Mouse (Mus musculus) heart, adult 2 months (tissue): Measurements from ENCODE around the gene Mon1b.

Experiments used
- CTCF ChIP-seq: fragments of 200-600 bp; IDR thresholded peaks from 2 replicates; pipeline ENCODE4 v1.8.1; 2022; ENCODE audit warnings: antibody characterized with exemption, mild to moderate bottlenecking, moderate library complexity
- EP300 ChIP-seq: fragments of 200-500 bp; IDR thresholded peaks from 2 replicates; pipeline ENCODE4 v1.6.1; 2011; ENCODE audit warnings: low read depth, low read length, control low read depth; ENCODE audit not compliant: insufficient read depth
- POLR2A ChIP-seq: fragments of 200-500 bp; IDR thresholded peaks from 2 replicates; pipeline ENCODE4 v1.6.1; 2011; ENCODE audit warnings: mild to moderate bottlenecking, low read depth, low read length, control low read depth; ENCODE audit not compliant: insufficient read depth

DNA sequence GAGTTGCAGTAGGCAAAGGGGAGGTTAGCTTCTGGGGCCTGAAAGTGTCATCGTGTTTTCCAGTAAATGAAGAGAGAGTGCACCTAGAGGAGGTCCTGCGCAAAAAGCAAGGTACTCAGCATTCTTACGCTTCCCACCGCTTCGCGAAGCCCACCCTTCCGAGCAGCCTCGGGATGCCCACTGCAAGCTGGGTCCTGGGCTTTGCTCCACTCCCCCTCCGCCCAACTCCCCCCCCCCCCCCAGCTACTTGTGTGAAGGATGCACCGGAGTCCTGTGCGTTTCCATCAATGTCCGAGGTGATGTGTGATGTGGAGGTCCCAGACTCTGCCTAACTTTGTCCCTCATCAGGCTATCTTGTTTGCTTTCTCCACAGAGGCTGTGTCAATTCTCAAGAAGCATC lies 17.1 kb downstream of the Mon1b start:
- no peak for TF ChIP-seq CTCF
- no peak for TF ChIP-seq POLR2A
- TF ChIP-seq EP300, result no peak
